Mouse (Mus musculus) spleen, embryonic (tissue): ENCODE data around the gene Dbi.

Source experiments
- CTCF ChIA-PET: fragments of 350-600 bp; sonication (Branson Sonifier 250); formaldehyde crosslinking; loops from one replicate; lab custom pipeline; 2022; lab: Charles Lee

Dbi gene

GRCm38 (mm10) chr1:120120969-120121811 is at the start of gene Dbi, which contains the start of gene 3110009E18Rik:
Gene Dbi, minus strand, starts transcription at chr1:120121078.
Gene 3110009E18Rik, plus strand, starts transcription at chr1:120121187.
- CTCF ChIA-PET, result no interaction called here

- CTCF ChIA-PET, result interaction anchor here (0.8 kb wide), 1 partner anchor 258 kb away, joined by 6 read pairs; no protein-coding TSS in a partner anchor
Measured at GRCm38 (mm10) chr1:120170307-120170706, 49.4 kb upstream of the Dbi start.

- CTCF ChIA-PET, result no interaction called here
Measured at GRCm38 (mm10) chr1:120168674-120169073, 47.8 kb upstream of the Dbi start.

- CTCF ChIA-PET, result no interaction called here
Measured at GRCm38 (mm10) chr1:120168016-120168415, 47.1 kb upstream of the Dbi start.

- CTCF ChIA-PET, result interaction anchor here (0.6 kb wide), 1 partner anchor 8 kb away, joined by 3 read pairs; no protein-coding TSS in a partner anchor
Measured at GRCm38 (mm10) chr1:120162616-120163015, 41.7 kb upstream of the Dbi start.

GRCm38 (mm10) chr1:120161502-120161901 is 40.6 kb upstream of the Dbi start:
- CTCF ChIA-PET, result no interaction called here

GRCm38 (mm10) chr1:120158474-120159127 is 37.7 kb upstream of the Dbi start:
- CTCF ChIA-PET, result no interaction called here

GRCm38 (mm10) chr1:120155325-120155724 is 34.4 kb upstream of the Dbi start:
- CTCF ChIA-PET, result no interaction called here

GRCm38 (mm10) chr1:120154232-120154631 is 33.4 kb upstream of the Dbi start:
- CTCF ChIA-PET, result no interaction called here

- CTCF ChIA-PET, result interaction anchor here (0.7 kb wide), 1 partner anchor 9 kb away, joined by 3 read pairs; no protein-coding TSS in a partner anchor
Measured at GRCm38 (mm10) chr1:120146994-120147393, 26.1 kb upstream of the Dbi start.

- CTCF ChIA-PET, result no interaction called here
Measured at GRCm38 (mm10) chr1:120145527-120146216, 24.8 kb upstream of the Dbi start.

GRCm38 (mm10) chr1:120142551-120142950 is 21.7 kb upstream of the Dbi start:
- CTCF ChIA-PET, result no interaction called here

GRCm38 (mm10) chr1:120140144-120140693 is 19.3 kb upstream of the Dbi start:
- CTCF ChIA-PET, result no interaction called here

- CTCF ChIA-PET, result no interaction called here
Measured at GRCm38 (mm10) chr1:120138923-120139540, 18.2 kb upstream of the Dbi start.

GRCm38 (mm10) chr1:120135934-120136786 is 15.3 kb upstream of the Dbi start:
- CTCF ChIA-PET, result no interaction called here

GRCm38 (mm10) chr1:120132376-120132775 is 11.5 kb upstream of the Dbi start:
- CTCF ChIA-PET, result interaction anchor here (0.6 kb wide), 1 partner anchor 1323 kb away, joined by 5 read pairs; no protein-coding TSS in a partner anchor

- CTCF ChIA-PET, result interaction anchor here (0.7 kb wide), 1 partner anchor 642 kb away, joined by 6 read pairs; no protein-coding TSS in a partner anchor
Measured at GRCm38 (mm10) chr1:120126318-120126717, 5.4 kb upstream of the Dbi start.

GRCm38 (mm10) chr1:120125471-120125870 is 4.6 kb upstream of the Dbi start:
- CTCF ChIA-PET, result interaction anchor here (0.7 kb wide), 1 partner anchor 641 kb away, joined by 6 read pairs; no protein-coding TSS in a partner anchor

- CTCF ChIA-PET, result no interaction called here
Measured at GRCm38 (mm10) chr1:120124839-120125238, 4.0 kb upstream of the Dbi start.
